ENCODE assay signal across 25 mouse cellular contexts in genomic region chr12:59053976-59054375, GRCm38 (mm10). TPM values are rescaled to one million over a fixed set of nuclear protein-coding genes. Genes with fewer than 3 reads are reported as not detected.
DNase-seq lines count a peak whose midpoint lies in the region; ATAC-seq and TF ChIP-seq lines count a peak whose summit lies in the region.
"Had no signal": no experiment of that assay in that cellular context is flagged by ENCODE, and none has a peak within 500 bp of the region (broad histone marks: within the 10 kb centered on the region; RNA-seq: fewer than 3 reads in every experiment).

No protein-coding gene starts in this region.

- no peak overlapping the region for H3K4me3 ChIP-seq in liver, embryonic 12.5 days
- no peak overlapping the region for H3K4me3 ChIP-seq in liver, postnatal 0 days (ENCODE audit: low read depth, low read length)
- H3K4me3 ChIP-seq in liver, embryonic 15.5 days (replicated peaks) = no peak overlapping the region
- no peak overlapping the region for H3K4me3 ChIP-seq in liver, embryonic 11.5 days (ENCODE audit: low read depth, low read length)
- peak overlapping the region; percentile 1; the same call in 1 of the 2 replicates for H3K4me3 ChIP-seq in G1E (ENCODE audit: low read depth, low read length)
- H3K4me3 ChIP-seq in MEL (ENCODE audit: control insufficient read depth in 1 of 2, insufficient read depth in 1 of 2, low read depth in 2 of 2, low read length in 2 of 2) = no peak overlapping the region
- H3K4me3 ChIP-seq in kidney, embryonic 15.5 days (replicated peaks) = no peak overlapping the region
- H3K4me3 ChIP-seq: embryonic facial prominence, embryonic 13.5 days; embryonic facial prominence, embryonic 15.5 days; erythroblast, embryonic 14.5 days; forebrain, embryonic 10.5 days; forebrain, embryonic 12.5 days had no signal

- no peaks in the 10 kb centered on the region for H3K9me3 ChIP-seq in liver, embryonic 12.5 days (replicated peaks)
- no peaks in the 10 kb centered on the region for H3K9me3 ChIP-seq in liver, postnatal 0 days (ENCODE audit: low read length)
- no peaks in the 10 kb centered on the region for H3K9me3 ChIP-seq in liver, embryonic 15.5 days (replicated peaks)
- H3K9me3 ChIP-seq in liver, embryonic 11.5 days (ENCODE audit: control insufficient read depth, low read length) = no peaks in the 10 kb centered on the region
- H3K9me3 ChIP-seq in G1E (replicated peaks) = no peaks in the 10 kb centered on the region
- no peaks in the 10 kb centered on the region for H3K9me3 ChIP-seq in MEL (replicated peaks; ENCODE audit: insufficient read depth, low read length)
- no peaks in the 10 kb centered on the region for H3K9me3 ChIP-seq in kidney, embryonic 15.5 days (replicated peaks)
- H3K9me3 ChIP-seq: embryonic facial prominence, embryonic 13.5 days; embryonic facial prominence, embryonic 15.5 days; forebrain, embryonic 10.5 days; forebrain, embryonic 12.5 days had no signal

- H3K27ac ChIP-seq in liver, embryonic 12.5 days = no peak overlapping the region
- H3K27ac ChIP-seq in liver, postnatal 0 days (ENCODE audit: low read depth) = no peak overlapping the region
- H3K27ac ChIP-seq in liver, embryonic 15.5 days (replicated peaks) = no peak overlapping the region
- H3K27ac ChIP-seq in liver, embryonic 11.5 days (ENCODE audit: low read depth, low read length) = no peak overlapping the region
- peak overlapping the region; percentile 96 for H3K27ac ChIP-seq in MEL (ENCODE audit: control insufficient read depth, low read depth, low read length)
- no peak overlapping the region for H3K27ac ChIP-seq in kidney, embryonic 15.5 days
- H3K27ac ChIP-seq: embryonic facial prominence, embryonic 13.5 days; embryonic facial prominence, embryonic 15.5 days; forebrain, embryonic 10.5 days; forebrain, embryonic 12.5 days had no signal

- no peak for TF ChIP-seq EP300 in liver, postnatal 0 days (IDR thresholded peaks at IDR 0.05; ENCODE audit: low read depth)
- TF ChIP-seq EP300 in MEL (IDR thresholded peaks at IDR 0.05; ENCODE audit: low read depth in 1 of 2, low read length in 2 of 2) = no peak

- no peak for DNase-seq in liver, postnatal 0 days
- DNase-seq in liver, embryonic 11.5 days (ENCODE audit: low spot score) = no peak
- DNase-seq in G1E (ENCODE audit: low spot score) (no peak), MEL (ENCODE audit: low read depth, low spot score) (no peak)
- DNase-seq in thymus, postnatal 14 days = no peak
- DNase-seq: adrenal gland, adult 2 months; adrenal gland, postnatal 10 days; adrenal gland, postnatal 25 days; cerebellum, adult 11 months; cerebellum, adult 18-20 months; cerebellum, adult 8-10 months; cerebellum, adult 9-11 months; cerebellum, postnatal 14 days; cerebellum, postnatal 36 days; embryo, embryonic 11 days had no signal

- TF ChIP-seq POLR2A in MEL (IDR thresholded peaks at IDR 0.05; ENCODE audit: control insufficient read depth in 1 of 2, insufficient read depth in 1 of 2, low read depth in 1 of 2, low read length in 2 of 2, poor library complexity in 1 of 2) = no peak

- no peak for ATAC-seq in liver, embryonic 12.5 days
- ATAC-seq in liver, postnatal 0 days = no peak
- ATAC-seq in liver, embryonic 15.5 days (ENCODE audit: insufficient read depth) = no peak
- no peak for ATAC-seq in liver, embryonic 11.5 days (replicated peaks; ENCODE audit: low FRiP score)
- no peak for ATAC-seq in G1E (ENCODE audit: extremely low read depth, insufficient number of reproducible peaks, low FRiP score, poor library complexity, severe bottlenecking)
- ATAC-seq in kidney, embryonic 15.5 days (replicated peaks; ENCODE audit: low FRiP score) = no peak
- ATAC-seq: forebrain, embryonic 14.5 days; forebrain, embryonic 16.5 days had no signal

- peaks cover 67% of the 10 kb centered on the region for H3K4me1 ChIP-seq in liver, embryonic 12.5 days
- peaks cover 15% of the 10 kb centered on the region; the same call in 1 of the 2 replicates for H3K4me1 ChIP-seq in liver, postnatal 0 days (ENCODE audit: insufficient read depth)
- H3K4me1 ChIP-seq in liver, embryonic 15.5 days (replicated peaks) = peaks cover 54% of the 10 kb centered on the region
- H3K4me1 ChIP-seq in liver, embryonic 11.5 days (replicated peaks; ENCODE audit: control insufficient read depth, insufficient read depth, low read length) = peaks cover 14% of the 10 kb centered on the region
- H3K4me1 ChIP-seq in G1E (ENCODE audit: insufficient read depth, low read depth, low read length) (peaks cover 60% of the 10 kb centered on the region), MEL (ENCODE audit: control insufficient read depth in 1 of 2, insufficient read depth in 2 of 2, low read length in 2 of 2) (peaks cover 47 to 62% of the 10 kb centered on the region in 2 experiments)
- peaks cover 1% of the 10 kb centered on the region; the same call in 1 of the 2 replicates for H3K4me1 ChIP-seq in kidney, embryonic 15.5 days
- H3K4me1 ChIP-seq: forebrain, embryonic 10.5 days had no signal

- H3K36me3 ChIP-seq in liver, embryonic 12.5 days = peaks cover 78% of the 10 kb centered on the region
- H3K36me3 ChIP-seq in liver, postnatal 0 days (replicated peaks; ENCODE audit: insufficient read depth, low read length) = peaks cover 17% of the 10 kb centered on the region
- H3K36me3 ChIP-seq in liver, embryonic 15.5 days (replicated peaks) = peaks cover 60% of the 10 kb centered on the region
- H3K36me3 ChIP-seq in liver, embryonic 11.5 days (ENCODE audit: control insufficient read depth, insufficient read depth, low read length) = peaks cover 12% of the 10 kb centered on the region
- H3K36me3 ChIP-seq in G1E (replicated peaks) (peaks cover 88% of the 10 kb centered on the region), MEL (ENCODE audit: control insufficient read depth in 1 of 2, insufficient read depth in 2 of 2, low read length in 2 of 2) (peaks cover 7 to 84% of the 10 kb centered on the region in 2 experiments)
- H3K36me3 ChIP-seq in kidney, embryonic 15.5 days = peaks cover 79% of the 10 kb centered on the region

- TF ChIP-seq RAD21 in MEL (IDR thresholded peaks at IDR 0.05; ENCODE audit: low read depth, low read length) = no peak

- no peaks in the 10 kb centered on the region for H3K27me3 ChIP-seq in liver, embryonic 12.5 days (replicated peaks)
- H3K27me3 ChIP-seq in liver, postnatal 0 days (ENCODE audit: insufficient read depth, low read length) = no peaks in the 10 kb centered on the region
- no peaks in the 10 kb centered on the region for H3K27me3 ChIP-seq in liver, embryonic 15.5 days
- no peaks in the 10 kb centered on the region for H3K27me3 ChIP-seq in liver, embryonic 11.5 days (replicated peaks; ENCODE audit: control insufficient read depth, insufficient read depth, low read length)
- H3K27me3 ChIP-seq in G1E (ENCODE audit: insufficient read depth, low read length) = no peaks in the 10 kb centered on the region
- no peaks in the 10 kb centered on the region for H3K27me3 ChIP-seq in MEL (ENCODE audit: control insufficient read depth in 1 of 2, insufficient read depth in 2 of 2, low read length in 2 of 2)
- H3K27me3 ChIP-seq in kidney, embryonic 15.5 days = no peaks in the 10 kb centered on the region
- H3K27me3 ChIP-seq: embryonic facial prominence, embryonic 13.5 days; embryonic facial prominence, embryonic 15.5 days; forebrain, embryonic 12.5 days had no signal

- H3K9ac ChIP-seq in liver, embryonic 12.5 days = no peak overlapping the region
- no peak overlapping the region for H3K9ac ChIP-seq in liver, postnatal 0 days (replicated peaks)
- 0 out of 2 replicates have a peak overlapping the region, but pooled peaks have one; percentile 25 for H3K9ac ChIP-seq in liver, embryonic 15.5 days
- H3K9ac ChIP-seq in liver, embryonic 11.5 days (ENCODE audit: low read depth, low read length) = no peak overlapping the region
- no peak overlapping the region; the same call in 1 of the 2 replicates for H3K9ac ChIP-seq in MEL (ENCODE audit: control insufficient read depth, low read depth, low read length, poor library complexity, severe bottlenecking)
- H3K9ac ChIP-seq in kidney, embryonic 15.5 days = no peak overlapping the region
- H3K9ac ChIP-seq: embryonic facial prominence, embryonic 13.5 days; embryonic facial prominence, embryonic 15.5 days; forebrain, embryonic 12.5 days had no signal

- H3K79me2 ChIP-seq in MEL (ENCODE audit: control insufficient read depth, insufficient read depth, low read length, poor library complexity) = peaks cover 35% of the 10 kb centered on the region

- peak overlapping the region; percentile 20; the same call in 1 of the 2 replicates for H3K4me2 ChIP-seq in liver, embryonic 12.5 days
- no peak overlapping the region for H3K4me2 ChIP-seq in liver, postnatal 0 days (ENCODE audit: low read depth, low read length)
- H3K4me2 ChIP-seq in liver, embryonic 15.5 days = no peak overlapping the region
- no peak overlapping the region for H3K4me2 ChIP-seq in liver, embryonic 11.5 days
- no peak overlapping the region for H3K4me2 ChIP-seq in kidney, embryonic 15.5 days
- H3K4me2 ChIP-seq: embryonic facial prominence, embryonic 13.5 days; embryonic facial prominence, embryonic 15.5 days; forebrain, embryonic 12.5 days had no signal

- no peak for TF ChIP-seq CTCF in liver, postnatal 0 days (IDR thresholded peaks at IDR 0.05; ENCODE audit: low read depth)
- TF ChIP-seq CTCF in G1E (IDR thresholded peaks at IDR 0.05; ENCODE audit: low read depth, low read length) (no peak), MEL (IDR thresholded peaks at IDR 0.05 in 2 of 3, conservative IDR thresholded peaks at IDR 0.05 in 1 of 3; ENCODE audit: control insufficient read depth in 1 of 3, insufficient read depth in 1 of 3, low read depth in 2 of 3, low read length in 3 of 3, poor library complexity in 1 of 3, severe bottlenecking in 1 of 3) (no peak)

RNA-seq across cellular contexts. Expression of gene Trappc6b, which starts 7.3 kb away (rescaled TPM):
- polyA plus RNA-seq in liver, embryonic 12.5 days (2016; fragmentation: Nextera tagmentation; extraction: Ambion mirVana) = 54.4 and 55.3 TPM in 2 replicates
- polyA plus RNA-seq in liver, postnatal 0 days (2015; fragmentation: Nextera tagmentation; extraction: Ambion mirVana) = 49.6 and 50.7 TPM in 2 replicates
- polyA plus RNA-seq in liver, embryonic 15.5 days (2015; fragmentation: Nextera tagmentation; extraction: Ambion mirVana) = 46.7 and 50.4 TPM in 2 replicates
- 58.9 and 60.8 TPM in 2 replicates for polyA plus RNA-seq in liver, embryonic 11.5 days (2014; fragmentation: Nextera tagmentation; extraction: Ambion mirVana)
- total RNA-seq in G1E (2014; fragmentation: Nextera tagmentation) (73.2 and 79.4 TPM in 2 replicates), G1E (2017) (83.6 and 101 TPM in 2 replicates), MEL (2012; rRNA removed) (45.9 and 48.1 TPM in 2 replicates)
- polyA plus RNA-seq in G1E (2012) (108 and 114 TPM in 2 replicates), MEL (2012; ENCODE audit: insufficient read depth in 1 of 2, insufficient read length in 2 of 2, low read depth in 1 of 2, low replicate concordance in 2 of 2, missing spikeins in 1 of 2) (10 to 100 TPM in 1 of 2 experiments, not detected in 1; 75.3 TPM)
- 91.2 and 91.8 TPM in 2 replicates for polyA plus RNA-seq in kidney, embryonic 15.5 days (2015; fragmentation: Nextera tagmentation; extraction: Ambion mirVana)

RNA-seq across cellular contexts. Expression of gene Pnn, which starts 12.7 kb away (rescaled TPM):
- 68.6 and 69.4 TPM in 2 replicates for polyA plus RNA-seq in liver, embryonic 12.5 days (2016; fragmentation: Nextera tagmentation; extraction: Ambion mirVana)
- 22.1 and 28.9 TPM in 2 replicates for polyA plus RNA-seq in liver, postnatal 0 days (2015; fragmentation: Nextera tagmentation; extraction: Ambion mirVana)
- polyA plus RNA-seq in liver, embryonic 15.5 days (2015; fragmentation: Nextera tagmentation; extraction: Ambion mirVana) = 28.5 and 34.7 TPM in 2 replicates
- polyA plus RNA-seq in liver, embryonic 11.5 days (2014; fragmentation: Nextera tagmentation; extraction: Ambion mirVana) = 90.7 and 92.2 TPM in 2 replicates
- total RNA-seq in G1E (2014; fragmentation: Nextera tagmentation) (165 and 172 TPM in 2 replicates), G1E (2017) (99.4 and 128 TPM in 2 replicates), MEL (2012; rRNA removed) (36.7 and 38.4 TPM in 2 replicates)
- polyA plus RNA-seq in G1E (2012) (79.8 and 99.9 TPM in 2 replicates), MEL (2012; ENCODE audit: insufficient read depth in 1 of 2, insufficient read length in 2 of 2, low read depth in 1 of 2, low replicate concordance in 2 of 2, missing spikeins in 1 of 2) (100 to 1,000 TPM; 132 to 216 TPM)
- 105 and 114 TPM in 2 replicates for polyA plus RNA-seq in kidney, embryonic 15.5 days (2015; fragmentation: Nextera tagmentation; extraction: Ambion mirVana)

RNA-seq across cellular contexts. Expression of gene Gemin2, which starts 40.8 kb away (rescaled TPM):
- polyA plus RNA-seq in liver, embryonic 12.5 days (2016; fragmentation: Nextera tagmentation; extraction: Ambion mirVana) = 27.3 and 28.2 TPM in 2 replicates
- polyA plus RNA-seq in liver, postnatal 0 days (2015; fragmentation: Nextera tagmentation; extraction: Ambion mirVana) = 19.5 and 20.0 TPM in 2 replicates
- 15.7 and 17.7 TPM in 2 replicates for polyA plus RNA-seq in liver, embryonic 15.5 days (2015; fragmentation: Nextera tagmentation; extraction: Ambion mirVana)
- 33.9 and 36.5 TPM in 2 replicates for polyA plus RNA-seq in liver, embryonic 11.5 days (2014; fragmentation: Nextera tagmentation; extraction: Ambion mirVana)
- total RNA-seq in G1E (2014; fragmentation: Nextera tagmentation) = 30.4 and 34.8 TPM in 2 replicates
- 31.2 and 33.2 TPM in 2 replicates for total RNA-seq in G1E (2017)
- 4.6 and 8.0 TPM in 2 replicates for polyA plus RNA-seq in G1E (2012)
- 17.7 and 18.4 TPM in 2 replicates for total RNA-seq in MEL (2012; rRNA removed)
- 10 to 100 TPM in 1 of 2 experiments, not detected in 1; 19.5 TPM for polyA plus RNA-seq in MEL (2012; ENCODE audit: insufficient read depth in 1 of 2, insufficient read length in 2 of 2, low read depth in 1 of 2, low replicate concordance in 2 of 2, missing spikeins in 1 of 2)
- 33.5 and 34.4 TPM in 2 replicates for polyA plus RNA-seq in kidney, embryonic 15.5 days (2015; fragmentation: Nextera tagmentation; extraction: Ambion mirVana)

RNA-seq across cellular contexts. Expression of gene Mia2, which starts 41.6 kb away (rescaled TPM):
- 52.6 and 59.3 TPM in 2 replicates for polyA plus RNA-seq in liver, embryonic 12.5 days (2016; fragmentation: Nextera tagmentation; extraction: Ambion mirVana)
- 74.3 and 75.2 TPM in 2 replicates for polyA plus RNA-seq in liver, postnatal 0 days (2015; fragmentation: Nextera tagmentation; extraction: Ambion mirVana)
- 45.0 and 46.1 TPM in 2 replicates for polyA plus RNA-seq in liver, embryonic 15.5 days (2015; fragmentation: Nextera tagmentation; extraction: Ambion mirVana)
- polyA plus RNA-seq in liver, embryonic 11.5 days (2014; fragmentation: Nextera tagmentation; extraction: Ambion mirVana) = 79.7 and 85.8 TPM in 2 replicates
- total RNA-seq in G1E (2014; fragmentation: Nextera tagmentation) (147 and 162 TPM in 2 replicates), G1E (2017) (135 and 151 TPM in 2 replicates), MEL (2012; rRNA removed) (103 and 134 TPM in 2 replicates)
- polyA plus RNA-seq in G1E (2012) (47.7 and 50.5 TPM in 2 replicates), MEL (2012; ENCODE audit: insufficient read depth in 1 of 2, insufficient read length in 2 of 2, low read depth in 1 of 2, low replicate concordance in 2 of 2, missing spikeins in 1 of 2) (100 to 1,000 TPM in 1 of 2 experiments, not detected in 1; 175 TPM)
- 70.5 and 75.2 TPM in 2 replicates for polyA plus RNA-seq in kidney, embryonic 15.5 days (2015; fragmentation: Nextera tagmentation; extraction: Ambion mirVana)

RNA-seq across cellular contexts. Expression of gene Sec23a, which starts 42.2 kb away (rescaled TPM):
- 31.2 and 32.5 TPM in 2 replicates for polyA plus RNA-seq in liver, embryonic 12.5 days (2016; fragmentation: Nextera tagmentation; extraction: Ambion mirVana)
- 43.2 and 48.4 TPM in 2 replicates for polyA plus RNA-seq in liver, postnatal 0 days (2015; fragmentation: Nextera tagmentation; extraction: Ambion mirVana)
- polyA plus RNA-seq in liver, embryonic 15.5 days (2015; fragmentation: Nextera tagmentation; extraction: Ambion mirVana) = 25.1 and 25.7 TPM in 2 replicates
- polyA plus RNA-seq in liver, embryonic 11.5 days (2014; fragmentation: Nextera tagmentation; extraction: Ambion mirVana) = 42.5 and 51.6 TPM in 2 replicates
- total RNA-seq in G1E (2014; fragmentation: Nextera tagmentation) (32.7 and 33.7 TPM in 2 replicates), G1E (2017) (28.2 and 28.3 TPM in 2 replicates), MEL (2012; rRNA removed) (16.1 and 16.4 TPM in 2 replicates)
- polyA plus RNA-seq in G1E (2012) (6.0 and 8.4 TPM in 2 replicates), MEL (2012; ENCODE audit: insufficient read depth in 1 of 2, insufficient read length in 2 of 2, low read depth in 1 of 2, low replicate concordance in 2 of 2, missing spikeins in 1 of 2) (10 to 100 TPM; 16.7 to 98.2 TPM)
- 79.3 and 79.4 TPM in 2 replicates for polyA plus RNA-seq in kidney, embryonic 15.5 days (2015; fragmentation: Nextera tagmentation; extraction: Ambion mirVana)
